Mouse (Mus musculus) thymus, adult 18-20 months (tissue): ENCODE measurements around the gene Gatad2b.
A peak's percentile ranks its signal among the peaks of the same experiment; 100 is the strongest.
"Not testable (repeated sequence)": the region's sequence is repeated elsewhere in the genome, so short reads cannot be mapped to it uniquely, and the experiment has no call there.

ENCODE experiments used
- DNase-seq, 2 experiments: peaks; one replicate each; pipeline ENCODE4 v3.0.0; 2022; ENCODE audit warnings: mixed read lengths in 2 of 2

Gene Gatad2b

DNA sequence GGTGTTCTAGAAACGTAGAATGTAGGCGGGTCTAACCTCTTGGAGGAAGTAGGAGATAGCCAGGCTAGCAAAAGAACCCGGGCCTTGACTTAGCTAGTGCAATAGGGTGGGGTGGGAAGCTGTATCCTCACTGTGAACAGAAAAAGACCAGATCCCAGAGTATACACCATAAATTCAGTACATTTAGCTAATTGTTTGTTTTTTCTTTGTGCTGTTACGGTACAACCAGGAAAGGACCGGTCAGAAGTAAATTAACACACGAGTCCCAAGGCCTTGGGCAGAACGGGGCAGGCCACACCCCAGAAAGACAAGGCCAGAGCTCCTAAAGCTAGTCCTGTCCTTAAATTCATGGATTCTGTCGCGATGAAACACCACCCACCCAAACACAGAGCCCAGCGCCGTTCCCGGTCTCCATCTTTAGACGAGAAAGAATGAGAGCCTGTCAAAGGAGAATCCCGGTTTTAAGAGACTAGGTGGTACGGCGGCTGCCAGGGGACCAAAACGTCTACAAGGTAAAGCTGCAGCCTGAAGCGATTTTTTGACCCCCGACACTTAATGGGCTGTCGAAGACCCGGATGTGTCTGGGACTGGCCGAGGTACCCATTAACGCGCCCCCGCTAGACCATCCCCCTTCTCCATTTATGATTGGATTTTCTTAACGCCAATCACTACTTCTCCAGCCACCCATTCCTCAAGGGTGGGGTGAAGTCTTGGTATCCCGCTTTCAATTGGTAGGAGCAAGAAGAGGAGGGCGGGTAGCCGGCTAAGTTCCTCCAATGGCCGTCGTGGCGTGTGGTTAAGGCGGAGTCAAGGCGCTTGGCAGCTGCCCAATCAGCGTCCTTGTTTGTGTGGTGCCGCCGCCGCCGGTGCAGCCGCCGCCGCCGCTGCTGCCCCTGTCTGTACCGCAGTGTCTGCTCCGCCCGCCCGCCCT lies at the start of gene Gatad2b:
Gatad2b (plus strand) TSS at position 834 of the 931 bp plus-strand sequence.
- peak; percentile 98 to 99 for DNase-seq

DNA sequence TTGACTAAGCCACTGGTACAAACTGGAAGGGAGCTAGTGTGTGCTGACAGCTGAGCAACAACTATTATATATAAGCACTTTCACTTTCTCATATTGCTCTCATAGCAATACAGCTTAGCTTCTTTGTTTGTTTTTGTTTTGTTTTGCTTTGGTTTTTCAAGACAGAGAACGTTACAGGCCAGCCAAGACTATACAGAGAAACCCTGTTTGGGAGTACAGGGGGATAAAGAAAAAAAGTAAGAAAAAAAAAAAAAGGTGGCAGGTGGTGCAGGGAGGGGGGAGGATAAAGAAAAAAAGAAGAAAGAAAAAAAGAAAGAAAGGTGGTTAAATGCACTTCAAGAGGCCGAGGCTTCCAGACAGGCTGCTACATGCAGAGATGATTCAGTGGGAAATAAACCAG lies 47.6 kb upstream of the Gatad2b start:
- no peak for DNase-seq

DNA sequence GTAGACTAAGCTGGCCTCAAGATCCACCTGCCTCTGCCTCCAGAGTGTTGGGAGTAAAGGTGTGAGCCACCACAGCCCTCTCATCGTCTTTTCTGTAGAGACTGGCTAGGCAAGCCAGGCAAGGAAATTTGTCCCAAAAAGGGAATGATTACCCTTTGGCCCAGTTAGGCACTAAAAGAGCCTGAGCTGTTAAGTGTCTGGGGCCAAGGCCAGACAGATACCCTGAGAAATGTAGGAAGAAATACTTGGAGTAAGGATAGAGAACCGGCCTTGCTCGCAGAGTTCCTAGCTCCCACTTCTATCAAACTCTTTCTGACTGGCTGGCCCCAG lies 45.4 kb upstream of the Gatad2b start:
- no peak for DNase-seq

DNA sequence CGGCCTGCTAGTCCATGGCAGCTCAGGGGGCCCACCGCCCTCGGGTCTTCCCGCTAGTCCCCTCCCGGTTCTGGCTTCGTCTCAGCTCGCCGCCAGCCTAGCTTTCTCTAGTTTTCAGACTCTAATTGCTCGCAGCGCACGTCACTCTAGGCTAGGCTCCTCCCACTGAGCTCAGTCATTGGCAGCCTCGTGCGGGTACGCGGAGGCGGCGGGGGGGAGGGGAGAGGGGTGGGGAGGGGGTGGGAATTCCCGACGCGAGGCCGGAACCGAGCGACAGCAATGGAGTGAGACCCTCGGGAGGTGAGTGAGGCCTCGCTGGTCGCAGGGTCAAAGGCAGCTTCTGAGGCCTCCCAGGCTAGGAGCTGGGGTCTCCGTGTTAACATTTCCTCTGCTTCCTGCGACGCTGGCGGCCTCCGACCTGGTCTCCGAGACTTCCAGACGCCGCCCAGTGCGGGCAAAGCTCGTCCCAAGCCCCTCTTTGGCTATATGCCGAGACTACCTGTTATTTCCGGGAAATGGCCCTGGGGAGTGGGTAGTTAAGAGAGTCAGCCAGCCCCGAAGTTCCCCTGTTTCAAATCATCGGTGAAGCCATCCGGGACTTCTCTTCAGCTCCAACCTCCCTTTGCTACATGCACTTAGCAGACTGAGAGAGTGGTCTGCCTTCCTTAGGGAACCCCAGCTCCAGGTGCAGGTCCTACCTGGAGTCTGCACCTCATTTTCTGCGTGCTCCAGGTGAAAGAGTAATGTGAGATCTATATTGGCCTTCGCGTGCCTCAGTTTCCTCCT lies 44.8 kb upstream of the Gatad2b start, which contains the start of gene Slc39a1:
Slc39a1 (plus strand) TSS at position 213 of the 786 bp plus-strand sequence.
- DNase-seq = peak; percentile 87 to 92

DNA sequence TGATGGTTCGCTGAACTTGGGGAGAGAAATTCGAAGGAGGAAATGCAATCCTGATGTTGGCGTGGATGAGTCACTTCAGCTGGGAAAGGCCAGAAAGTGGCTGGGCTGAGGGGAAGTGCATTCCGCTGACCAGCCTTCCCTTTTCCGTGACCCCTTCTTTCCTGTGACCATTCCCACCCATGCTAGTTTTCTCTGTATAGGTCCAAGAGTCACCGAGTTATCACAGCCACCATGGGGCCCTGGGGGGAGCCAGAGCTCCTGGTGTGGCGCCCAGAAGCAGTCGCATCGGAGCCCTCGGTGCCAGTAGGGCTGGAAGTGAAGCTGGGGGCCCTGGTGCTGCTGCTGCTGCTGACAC lies 44.3 kb upstream of the Gatad2b start:
- DNase-seq = no peak

DNA sequence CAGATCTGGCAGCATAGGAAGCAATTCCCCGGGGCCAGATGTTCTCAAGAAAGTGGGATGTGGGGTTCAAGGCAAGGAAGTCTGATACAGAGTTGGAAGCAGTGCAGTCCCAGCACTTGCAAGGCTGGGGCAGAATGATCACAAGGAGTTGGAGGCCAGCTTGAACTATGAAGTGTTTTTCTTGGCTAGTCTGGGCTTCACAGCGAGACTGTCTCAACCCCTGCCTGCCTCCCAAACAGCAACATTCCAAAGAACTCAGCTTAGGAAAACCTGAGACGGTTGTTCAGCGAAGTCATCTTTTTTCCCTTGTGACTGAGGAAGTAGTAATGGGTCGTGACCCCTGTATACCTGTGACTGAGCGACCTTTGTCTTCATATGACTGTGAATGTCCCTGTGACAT lies 42.2 kb upstream of the Gatad2b start:
- no peak for DNase-seq

DNA sequence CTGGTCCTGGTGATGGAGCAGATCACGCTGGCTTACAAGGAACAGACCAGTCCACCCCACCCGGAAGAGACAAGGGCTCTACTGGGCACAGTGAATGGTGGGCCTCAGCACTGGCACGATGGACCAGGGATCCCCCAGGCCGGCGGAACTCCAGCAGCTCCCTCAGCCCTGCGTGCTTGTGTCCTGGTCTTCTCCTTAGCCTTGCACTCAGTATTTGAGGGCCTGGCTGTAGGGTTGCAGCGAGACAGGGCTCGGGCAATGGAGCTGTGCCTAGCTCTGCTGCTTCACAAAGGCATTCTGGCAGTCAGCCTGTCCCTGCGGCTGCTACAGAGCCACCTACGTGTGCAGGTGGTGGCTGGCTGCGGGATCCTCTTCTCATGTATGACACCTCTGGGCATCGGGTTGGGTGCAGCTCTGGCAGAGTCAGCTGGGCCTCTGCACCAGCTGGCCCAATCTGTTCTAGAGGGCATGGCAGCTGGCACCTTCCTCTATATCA lies 41.2 kb upstream of the Gatad2b start:
- DNase-seq = not testable (repeated sequence)

DNA sequence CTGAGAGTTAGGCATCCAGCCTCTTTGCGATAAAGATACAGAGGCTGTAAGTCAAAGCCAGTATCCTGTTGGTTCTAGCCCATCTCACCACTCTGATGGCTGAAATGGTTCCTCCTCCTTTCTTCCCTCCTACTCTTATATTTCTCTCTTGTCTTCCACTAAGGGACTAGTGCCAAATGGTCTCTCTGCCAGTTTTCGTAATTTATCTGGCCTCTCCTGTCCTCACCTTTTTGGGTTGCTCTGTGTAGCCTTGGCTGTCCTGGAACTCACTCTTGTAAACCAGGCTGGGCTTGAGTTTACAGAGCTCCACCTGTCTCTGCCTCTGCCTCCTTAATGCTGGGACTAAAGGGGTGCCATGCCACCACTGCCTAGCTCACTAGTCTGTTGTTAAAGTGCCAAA lies 40.3 kb upstream of the Gatad2b start:
- not testable (repeated sequence) for DNase-seq

DNA sequence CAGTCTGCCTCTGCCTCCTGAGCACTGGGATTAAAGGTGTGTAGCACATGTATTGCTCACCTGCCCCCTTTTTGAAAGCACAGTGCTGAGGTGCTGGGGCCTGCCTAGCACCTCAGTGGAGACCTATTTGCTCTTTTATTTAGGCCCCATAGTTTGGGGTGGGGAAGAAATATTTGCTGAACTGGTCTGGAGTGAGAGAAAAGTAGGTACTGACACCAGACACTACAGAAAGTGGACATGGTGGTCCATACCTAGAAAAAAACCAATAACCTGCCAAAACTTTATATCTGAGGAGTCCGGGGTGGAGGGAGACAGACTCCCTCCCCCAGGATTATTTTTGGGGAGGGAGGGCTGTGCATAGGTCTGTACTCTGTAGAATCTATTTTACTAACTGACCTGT lies 39.8 kb upstream of the Gatad2b start:
- not testable (repeated sequence) for DNase-seq

DNA sequence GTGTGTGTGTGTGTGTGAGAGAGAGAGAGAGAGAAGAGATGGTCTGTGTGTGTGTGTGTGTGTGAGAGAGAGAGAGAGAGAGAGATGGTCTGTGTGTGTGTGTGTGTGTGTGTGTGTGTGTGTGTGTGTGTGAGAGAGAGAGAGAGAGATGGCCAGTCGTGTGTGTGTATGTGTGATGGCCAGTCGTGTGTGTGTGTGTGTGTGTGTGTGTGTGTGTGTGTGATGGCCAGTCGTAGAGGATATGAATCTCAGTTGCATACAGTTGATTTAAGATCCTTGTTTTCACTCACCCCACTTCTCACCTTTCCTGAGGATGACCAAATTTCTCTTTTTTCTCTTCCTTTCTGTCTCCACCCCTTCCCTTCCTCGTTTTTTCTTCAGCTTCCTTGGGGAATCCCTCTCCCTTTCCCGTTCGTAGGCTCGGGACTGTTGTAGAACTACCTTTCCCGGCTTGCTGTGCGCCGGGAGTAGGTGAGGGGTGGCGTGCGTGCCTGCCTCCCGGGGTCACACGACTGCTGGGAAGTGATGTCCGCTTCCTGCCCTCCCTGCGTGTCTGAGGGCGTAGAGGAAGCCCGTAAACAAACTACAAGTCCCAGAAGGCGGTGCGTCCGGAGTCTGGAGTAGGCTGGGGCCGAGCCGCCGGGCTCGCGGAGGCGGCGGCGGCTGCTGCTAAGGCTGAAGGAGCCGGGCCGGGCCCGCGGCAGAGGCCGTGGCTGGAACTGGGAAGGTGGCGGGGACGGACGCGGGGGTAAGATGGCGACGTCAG lies 39.1 kb upstream of the Gatad2b start, which contains the start of gene Crtc2:
Crtc2 (plus strand) TSS at position 511 of the 766 bp plus-strand sequence.
- peak; percentile 93 to 95 for DNase-seq

DNA sequence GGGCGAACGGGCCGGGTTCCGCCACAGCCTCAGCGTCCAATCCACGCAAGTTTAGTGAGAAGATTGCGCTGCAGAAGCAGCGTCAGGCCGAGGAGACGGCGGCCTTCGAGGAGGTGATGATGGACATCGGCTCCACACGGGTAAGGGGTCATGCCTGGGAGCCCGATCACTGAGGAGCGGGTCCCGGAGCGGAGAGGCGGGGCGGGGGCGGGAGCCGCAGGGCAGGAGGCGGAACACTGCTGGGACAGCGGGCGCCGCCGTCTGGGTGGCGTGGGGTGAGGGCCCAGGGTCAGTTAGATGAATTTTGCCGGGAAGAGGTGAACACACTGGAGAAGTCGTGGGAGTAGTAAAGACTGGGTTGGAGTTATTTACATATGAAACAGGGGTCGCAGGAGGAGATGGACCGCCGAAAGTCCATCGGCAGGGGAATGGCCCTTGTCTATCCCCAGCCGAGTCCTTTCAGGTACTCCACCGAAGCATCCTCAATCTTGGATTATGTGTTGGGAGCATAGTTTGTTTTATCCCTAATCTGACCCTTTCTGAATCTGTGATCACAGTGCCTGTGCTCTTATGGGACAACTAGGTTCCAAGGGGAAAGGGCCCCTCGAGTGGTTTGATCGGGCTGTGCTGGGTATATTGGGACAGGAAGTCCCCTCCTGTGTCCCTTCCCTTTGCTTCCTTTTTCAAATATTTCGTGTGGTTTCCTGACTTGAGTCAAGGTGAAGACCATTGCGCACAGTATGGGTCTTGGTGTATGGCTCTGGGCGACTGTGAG lies 38.4 kb upstream of the Gatad2b start:
- DNase-seq = no peak

DNA sequence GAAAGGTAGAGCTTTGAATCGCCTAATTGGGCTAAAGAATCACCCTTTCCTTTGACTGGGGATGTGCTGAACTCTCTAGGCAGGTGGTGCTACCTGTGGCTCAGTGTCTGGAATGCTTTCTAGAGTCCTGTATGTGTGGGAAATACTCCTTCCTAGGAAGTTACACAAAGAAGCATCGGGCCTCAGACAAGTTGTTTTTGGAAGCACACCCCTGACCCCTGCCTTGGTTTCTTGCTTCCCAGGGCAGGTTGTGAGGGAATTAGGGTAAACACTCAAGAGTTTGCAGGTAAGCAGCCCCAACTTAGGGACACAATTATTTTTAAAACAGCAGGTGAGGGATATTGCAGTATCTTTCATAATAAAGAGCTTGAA lies 37.8 kb upstream of the Gatad2b start:
- no peak for DNase-seq

DNA sequence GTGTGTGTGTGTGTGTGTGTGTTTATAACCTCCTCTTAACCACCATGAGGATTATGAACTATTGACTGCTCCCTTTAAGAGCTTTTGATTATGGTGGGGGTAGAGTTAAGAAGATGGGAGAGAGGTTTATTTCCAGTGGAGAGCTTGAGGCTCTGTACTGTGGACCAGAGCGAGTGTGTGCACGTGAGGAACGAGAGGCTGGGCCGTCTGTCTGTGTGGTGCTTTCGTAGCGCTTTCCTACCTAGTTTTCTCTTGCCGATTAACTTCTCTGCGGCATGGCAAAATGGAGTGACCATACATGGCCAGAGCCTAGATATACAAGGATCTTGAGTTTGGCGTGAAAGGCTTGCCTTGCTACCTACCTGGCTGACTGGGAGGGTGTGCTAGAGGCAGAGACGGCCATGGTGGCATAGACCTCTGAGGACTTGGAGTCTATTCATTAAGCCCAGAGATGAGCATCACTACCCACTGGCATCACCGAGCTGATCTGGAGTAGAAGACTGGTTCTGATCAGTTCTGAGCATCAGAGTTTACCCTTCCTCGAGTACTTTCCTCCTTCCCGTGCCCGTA lies 37.1 kb upstream of the Gatad2b start:
- no peak for DNase-seq

DNA sequence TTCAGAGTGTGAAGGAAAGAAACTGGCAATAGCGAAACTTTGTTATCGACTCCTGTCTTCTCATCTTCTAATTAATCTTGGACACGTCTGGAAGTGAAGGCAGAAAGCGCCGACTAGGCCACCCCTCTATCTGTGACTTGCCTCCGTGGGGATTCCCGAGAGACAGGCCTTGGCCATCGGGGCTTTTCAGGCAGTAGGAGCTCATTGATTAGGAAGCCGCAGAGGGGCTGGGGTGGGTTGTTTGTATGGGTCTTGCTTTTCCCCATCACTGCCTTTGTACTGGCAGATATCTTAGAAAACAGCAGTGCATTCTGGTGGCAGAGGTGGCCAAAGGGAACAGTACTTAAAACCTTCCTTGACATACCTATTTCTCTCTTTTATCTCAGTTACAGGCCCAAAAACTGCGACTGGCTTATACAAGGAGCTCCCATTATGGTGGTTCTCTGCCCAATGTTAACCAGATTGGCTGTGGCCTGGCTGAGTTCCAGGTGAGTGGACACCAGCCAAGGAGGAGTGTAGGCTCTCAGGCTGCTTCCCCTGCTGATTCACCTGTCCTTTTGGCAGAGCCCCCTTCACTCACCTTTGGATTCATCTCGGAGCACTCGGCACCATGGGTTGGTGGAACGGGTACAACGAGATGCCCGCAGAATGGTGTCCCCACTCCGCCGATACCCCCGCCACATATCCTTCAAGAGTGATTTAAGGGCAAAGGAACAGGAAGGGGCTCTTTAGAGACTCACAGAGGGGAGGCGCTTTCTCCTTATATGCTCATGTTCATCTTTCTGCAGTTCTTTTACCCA lies 36.0 kb upstream of the Gatad2b start:
- no peak for DNase-seq

DNA sequence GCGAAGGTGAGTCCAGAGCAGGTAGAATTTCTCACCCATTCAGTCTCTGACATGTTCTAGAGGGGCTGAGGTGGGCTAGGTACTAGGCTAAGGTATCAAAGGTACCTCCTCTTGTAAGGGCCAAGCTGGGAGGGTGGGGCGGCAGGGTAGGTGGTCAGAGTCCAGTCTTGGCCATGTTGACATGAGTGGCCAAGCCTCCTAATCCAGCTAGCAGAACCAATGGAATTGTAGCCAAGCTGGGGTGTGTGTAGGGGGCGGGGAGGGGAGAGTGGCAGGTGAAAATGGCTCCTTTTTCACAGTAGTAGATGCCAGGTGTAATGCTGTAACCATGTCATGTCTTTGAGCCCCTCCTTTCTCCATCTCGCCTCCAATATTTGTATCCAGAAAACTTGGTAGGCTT lies 34.5 kb upstream of the Gatad2b start:
- no peak for DNase-seq

DNA sequence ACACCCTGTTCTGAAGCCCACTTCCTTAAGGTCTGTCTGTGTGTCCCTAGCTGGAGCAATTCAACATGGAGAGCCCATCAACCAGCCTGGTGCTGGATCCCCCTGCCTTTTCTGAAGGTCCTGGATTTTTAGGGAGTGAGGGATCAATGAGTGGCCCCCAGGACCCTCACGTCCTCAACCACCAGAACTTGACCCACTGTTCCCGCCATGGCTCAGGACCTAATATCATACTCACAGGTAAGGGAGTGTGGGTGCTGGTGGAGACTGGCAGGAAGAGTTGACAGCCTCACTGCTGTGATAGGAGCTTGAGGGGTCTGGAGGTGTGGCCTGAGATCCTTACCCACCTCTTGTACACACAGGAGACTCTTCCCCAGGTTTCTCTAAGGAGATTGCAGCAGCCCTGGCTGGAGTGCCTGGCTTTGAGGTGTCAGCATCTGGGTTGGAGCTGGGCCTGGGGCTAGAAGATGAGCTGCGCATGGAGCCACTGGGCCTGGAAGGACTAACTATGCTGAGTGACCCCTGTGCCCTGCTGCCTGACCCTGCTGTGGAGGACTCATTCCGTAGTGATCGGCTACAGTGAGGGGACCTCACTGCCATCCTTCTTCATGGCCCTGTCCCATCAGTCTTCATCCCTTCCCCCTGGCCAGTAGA lies 29.7 kb upstream of the Gatad2b start:
- no peak for DNase-seq

DNA sequence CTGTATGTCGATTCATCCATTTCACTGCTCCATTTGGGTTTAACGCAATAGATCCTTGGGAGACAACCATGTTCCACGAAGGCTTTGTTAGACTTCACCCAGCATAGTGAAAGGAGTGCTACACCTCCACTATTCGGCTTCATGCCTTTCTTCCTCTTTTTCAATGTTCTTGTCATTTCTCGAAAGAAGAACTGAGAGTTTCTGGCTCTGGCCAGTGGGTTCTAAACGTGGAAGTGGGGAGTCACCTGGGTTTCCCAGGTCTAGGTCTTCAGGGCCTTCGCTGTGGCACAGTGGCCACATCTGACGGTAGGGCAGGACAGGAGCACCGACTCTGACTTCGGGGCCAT lies 28.3 kb upstream of the Gatad2b start:
- DNase-seq = no peak

DNA sequence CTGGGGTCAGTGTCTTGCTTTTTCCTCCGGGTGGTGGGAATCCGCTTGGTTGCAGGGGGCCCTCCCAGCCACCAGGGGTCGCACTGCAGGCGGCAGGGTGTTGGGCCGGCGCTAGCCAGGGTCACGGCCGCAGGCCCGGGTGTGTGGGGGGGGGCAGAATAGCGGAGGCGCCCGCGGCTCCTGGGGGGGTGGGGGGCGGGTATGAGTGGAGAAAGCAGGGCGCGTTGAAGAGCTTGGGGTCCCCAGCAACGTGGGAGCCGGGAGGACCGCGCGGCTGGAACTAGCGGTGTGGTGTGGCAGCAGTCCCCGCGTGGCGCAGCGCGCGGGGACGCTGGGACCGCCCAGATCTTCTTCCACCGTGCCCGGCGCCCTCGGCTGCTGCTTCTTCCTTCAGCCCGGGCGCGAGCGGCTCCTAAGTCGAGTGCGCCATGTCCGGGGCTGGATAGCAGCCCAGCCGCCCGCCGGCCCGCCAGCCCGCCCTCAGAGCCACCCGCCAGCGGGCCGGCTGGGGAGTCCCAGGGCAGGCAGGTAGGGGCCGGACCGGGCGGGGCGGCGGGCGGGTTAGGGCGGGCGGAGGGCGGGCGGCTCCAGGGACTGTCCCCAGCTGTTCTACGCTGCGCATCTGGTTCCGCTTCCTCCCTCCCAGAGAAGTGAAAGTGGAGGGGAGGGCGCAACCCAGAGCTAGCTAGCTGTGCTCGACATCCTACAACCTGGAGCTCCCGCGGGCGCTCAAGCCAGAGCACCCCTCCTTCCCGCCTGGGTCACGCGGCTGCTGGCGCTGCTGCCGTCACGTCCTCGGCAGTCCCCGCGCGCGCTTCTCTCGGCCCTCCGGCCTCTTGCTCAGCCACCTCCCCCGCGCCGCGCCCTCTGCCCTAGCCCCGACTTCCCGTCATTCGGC lies 27.7 kb upstream of the Gatad2b start, which contains the start of gene Dennd4b:
Dennd4b (plus strand) TSS at position 152 of the 898 bp plus-strand sequence.
- DNase-seq = peak; percentile 81 to 88
